ENCODE assay signal across 8 mouse cellular contexts in genomic region chr2:134785970-134786855, GRCm38 (mm10). TPM values are rescaled to one million over a fixed set of nuclear protein-coding genes. Genes with fewer than 3 reads are reported as not detected.
A peak's percentile ranks its signal among the peaks of the same experiment; 100 is the strongest.
DNase-seq lines count a peak whose midpoint lies in the region; ATAC-seq and TF ChIP-seq lines count a peak whose summit lies in the region.

Gene Plcb1, plus strand, starts transcription at chr2:134786067.

- H3K4me2 ChIP-seq in kidney, embryonic 15.5 days: peak within 1 kb of the TSS; percentile 96
- peak within 1 kb of the TSS; percentile 95 for H3K4me2 ChIP-seq in limb, embryonic 13.5 days (replicated peaks)
- H3K4me2 ChIP-seq in midbrain, embryonic 14.5 days (ENCODE audit: low read length): peak within 1 kb of the TSS; percentile 96

- peak within 1 kb of the TSS; percentile 62 for H3K9ac ChIP-seq in kidney, embryonic 15.5 days
- H3K9ac ChIP-seq in limb, embryonic 13.5 days: peak within 1 kb of the TSS; percentile 85
- H3K9ac ChIP-seq in midbrain, embryonic 14.5 days (replicated peaks; ENCODE audit: low read length): peak within 1 kb of the TSS; percentile 81

- no peaks in the 10 kb centered on the region for H3K4me1 ChIP-seq in embryonic fibroblast, embryonic 13.5 days (ENCODE audit: control insufficient read depth, insufficient read depth, low read length)
- peaks cover 11% of the 10 kb centered on the region for H3K4me1 ChIP-seq in heart, embryonic 10.5 days
- H3K4me1 ChIP-seq in kidney, embryonic 15.5 days: peaks cover 14% of the 10 kb centered on the region; the same call in 1 of the 2 replicates
- H3K4me1 ChIP-seq in limb, embryonic 13.5 days: peaks cover 14% of the 10 kb centered on the region
- H3K4me1 ChIP-seq in midbrain, embryonic 14.5 days (ENCODE audit: control insufficient read depth, insufficient read depth, low read length): peaks cover 14% of the 10 kb centered on the region
- H3K4me1 ChIP-seq in small intestine, adult 2 months (ENCODE audit: control insufficient read depth, insufficient read depth, insufficient read length, low read length): no peaks in the 10 kb centered on the region; the same call in 1 of the 2 replicates

- DNase-seq in brain, embryonic 18.5 days (ENCODE audit: low read depth, low spot score): peak; percentile 73
- DNase-seq in heart, embryonic 10.5 days (ENCODE audit: low spot score): peak; percentile 87
- peak; percentile 92 for DNase-seq in midbrain, embryonic 14.5 days
- no peak for DNase-seq in B cell, adult 2 months

- peaks cover 15% of the 10 kb centered on the region for H3K27me3 ChIP-seq in heart, embryonic 10.5 days (ENCODE audit: insufficient read depth, poor library complexity, severe bottlenecking)
- peaks cover 18% of the 10 kb centered on the region for H3K27me3 ChIP-seq in kidney, embryonic 15.5 days
- peaks cover 18% of the 10 kb centered on the region for H3K27me3 ChIP-seq in limb, embryonic 13.5 days
- H3K27me3 ChIP-seq in midbrain, embryonic 14.5 days (ENCODE audit: control insufficient read depth, insufficient read depth, low read length): no peaks in the 10 kb centered on the region
- no peaks in the 10 kb centered on the region for H3K27me3 ChIP-seq in small intestine, adult 2 months (ENCODE audit: control insufficient read depth, insufficient read depth, low read length)

- H3K36me3 ChIP-seq in heart, embryonic 10.5 days: no peaks in the 10 kb centered on the region
- H3K36me3 ChIP-seq in kidney, embryonic 15.5 days: no peaks in the 10 kb centered on the region
- H3K36me3 ChIP-seq in limb, embryonic 13.5 days: no peaks in the 10 kb centered on the region
- H3K36me3 ChIP-seq in midbrain, embryonic 14.5 days (ENCODE audit: control insufficient read depth, insufficient read depth, low read length): no peaks in the 10 kb centered on the region
- no peaks in the 10 kb centered on the region for H3K36me3 ChIP-seq in small intestine, adult 2 months (ENCODE audit: control insufficient read depth, insufficient read depth, low read length)

- under 1% methylated on average over 81 of the region's 88 CpGs for WGBS in heart, embryonic 10.5 days
- WGBS in kidney, embryonic 15.5 days: under 1% methylated on average over 88 of the region's 88 CpGs
- under 1% methylated on average over 83 of the region's 88 CpGs for WGBS in limb, embryonic 13.5 days
- WGBS in midbrain, embryonic 14.5 days: under 1% methylated on average over 88 of the region's 88 CpGs
- under 1% methylated on average over 88 of the region's 88 CpGs for WGBS in small intestine, adult 2 months

- no peak within 1 kb of the TSS for H3K27ac ChIP-seq in embryonic fibroblast, embryonic 13.5 days (ENCODE audit: insufficient read depth, low read length)
- H3K27ac ChIP-seq in heart, embryonic 10.5 days: peak within 1 kb of the TSS; percentile 86
- peak within 1 kb of the TSS; percentile 82 for H3K27ac ChIP-seq in kidney, embryonic 15.5 days
- H3K27ac ChIP-seq in limb, embryonic 13.5 days: peak within 1 kb of the TSS; percentile 63
- H3K27ac ChIP-seq in midbrain, embryonic 14.5 days (replicated peaks; ENCODE audit: low read depth, low read length): peak within 1 kb of the TSS; percentile 79
- 0 out of 2 replicates have a peak within 1 kb of the TSS, but pooled peaks have one; percentile 10 for H3K27ac ChIP-seq in small intestine, adult 2 months (ENCODE audit: insufficient read depth, low read depth, low read length)

- H3K4me3 ChIP-seq in embryonic fibroblast, embryonic 13.5 days (ENCODE audit: insufficient read depth, low read length): peak within 1 kb of the TSS; percentile 51
- peak within 1 kb of the TSS; percentile 80 for H3K4me3 ChIP-seq in heart, embryonic 10.5 days
- H3K4me3 ChIP-seq in kidney, embryonic 15.5 days (replicated peaks): peak within 1 kb of the TSS; percentile 72
- peak within 1 kb of the TSS; percentile 78 for H3K4me3 ChIP-seq in limb, embryonic 13.5 days
- H3K4me3 ChIP-seq in midbrain, embryonic 14.5 days (replicated peaks; ENCODE audit: low read depth, low read length): peak within 1 kb of the TSS; percentile 78
- H3K4me3 ChIP-seq in small intestine, adult 2 months (ENCODE audit: low read depth, low read length): peak within 1 kb of the TSS; percentile 68

- TF ChIP-seq POLR2A in embryonic fibroblast, embryonic 13.5 days (IDR thresholded peaks at IDR 0.05; ENCODE audit: low read depth, low read length): peak; percentile 64
- TF ChIP-seq POLR2A in small intestine, adult 2 months (IDR thresholded peaks at IDR 0.05; ENCODE audit: low read depth, low read length): no peak

- ATAC-seq in kidney, embryonic 15.5 days (replicated peaks; ENCODE audit: low FRiP score): peak; percentile 98
- peak; percentile 96 for ATAC-seq in limb, embryonic 13.5 days (ENCODE audit: low FRiP score, low read depth)
- ATAC-seq in midbrain, embryonic 14.5 days (ENCODE audit: low FRiP score, low TSS enrichment): peak; percentile 96

- TF ChIP-seq CTCF in embryonic fibroblast, embryonic 13.5 days (IDR thresholded peaks at IDR 0.05; ENCODE audit: borderline replicate concordance, insufficient read depth, low read length): peak; percentile 81
- peak; percentile 30; the same call in 1 of the 2 replicates for TF ChIP-seq CTCF in small intestine, adult 2 months (IDR thresholded peaks at IDR 0.05; ENCODE audit: extremely low read depth, insufficient read length, insufficient replicate concordance, low read depth, low read length)

- H3K9me3 ChIP-seq in heart, embryonic 10.5 days: no peaks in the 10 kb centered on the region
- no peaks in the 10 kb centered on the region for H3K9me3 ChIP-seq in kidney, embryonic 15.5 days (replicated peaks)
- H3K9me3 ChIP-seq in limb, embryonic 13.5 days: no peaks in the 10 kb centered on the region
- no peaks in the 10 kb centered on the region for H3K9me3 ChIP-seq in midbrain, embryonic 14.5 days (ENCODE audit: control insufficient read depth, low read length)

RNA-seq across cellular contexts. Expression of gene Plcb1, which starts in this region (rescaled TPM):
- polyA plus RNA-seq in embryonic fibroblast, embryonic 13.5 days (2011; ENCODE audit: insufficient read length, low read depth, missing spikeins): 2.8 and 6.4 TPM in 2 replicates
- polyA plus RNA-seq in heart, embryonic 10.5 days (2016; fragmentation: Nextera tagmentation; extraction: Ambion mirVana): 3.7 and 7.5 TPM in 2 replicates
- polyA plus RNA-seq in kidney, embryonic 15.5 days (2015; fragmentation: Nextera tagmentation; extraction: Ambion mirVana): 29.5 and 30.1 TPM in 2 replicates
- 13.2 and 15.5 TPM in 2 replicates for polyA plus RNA-seq in limb, embryonic 13.5 days (2015; fragmentation: Nextera tagmentation; extraction: Ambion mirVana)
- polyA plus RNA-seq in midbrain, embryonic 14.5 days (2014; fragmentation: Nextera tagmentation; extraction: Ambion mirVana): 30.7 and 32.9 TPM in 2 replicates
- polyA plus RNA-seq in small intestine, adult 2 months (2012; rRNA removed): 0.98 and 2.1 TPM in 2 replicates

Comparison
In these comparisons a context has a peak if more than half of its experiments do, and no peak if none do; other contexts are left out.
1. DNase-seq: peak in brain, embryonic 18.5 days (single experiment), heart, embryonic 10.5 days (single experiment) and midbrain, embryonic 14.5 days (single experiment); none in B cell, adult 2 months (0 of 2).
2. Peak in every context shown above with its lines, with median percentiles within 50 percentile points of each other: H3K4me3 ChIP-seq, ATAC-seq, H3K4me2 ChIP-seq and H3K9ac ChIP-seq.